Mouse (Mus musculus): ENCODE measurements at regions not wholly inside any gene's neighbourhood (a gene's known extent, or its start where the extent isn't known, plus 50 kb on each side); places are given as distances from the start of the nearest gene placed in this dataset.

DNA sequence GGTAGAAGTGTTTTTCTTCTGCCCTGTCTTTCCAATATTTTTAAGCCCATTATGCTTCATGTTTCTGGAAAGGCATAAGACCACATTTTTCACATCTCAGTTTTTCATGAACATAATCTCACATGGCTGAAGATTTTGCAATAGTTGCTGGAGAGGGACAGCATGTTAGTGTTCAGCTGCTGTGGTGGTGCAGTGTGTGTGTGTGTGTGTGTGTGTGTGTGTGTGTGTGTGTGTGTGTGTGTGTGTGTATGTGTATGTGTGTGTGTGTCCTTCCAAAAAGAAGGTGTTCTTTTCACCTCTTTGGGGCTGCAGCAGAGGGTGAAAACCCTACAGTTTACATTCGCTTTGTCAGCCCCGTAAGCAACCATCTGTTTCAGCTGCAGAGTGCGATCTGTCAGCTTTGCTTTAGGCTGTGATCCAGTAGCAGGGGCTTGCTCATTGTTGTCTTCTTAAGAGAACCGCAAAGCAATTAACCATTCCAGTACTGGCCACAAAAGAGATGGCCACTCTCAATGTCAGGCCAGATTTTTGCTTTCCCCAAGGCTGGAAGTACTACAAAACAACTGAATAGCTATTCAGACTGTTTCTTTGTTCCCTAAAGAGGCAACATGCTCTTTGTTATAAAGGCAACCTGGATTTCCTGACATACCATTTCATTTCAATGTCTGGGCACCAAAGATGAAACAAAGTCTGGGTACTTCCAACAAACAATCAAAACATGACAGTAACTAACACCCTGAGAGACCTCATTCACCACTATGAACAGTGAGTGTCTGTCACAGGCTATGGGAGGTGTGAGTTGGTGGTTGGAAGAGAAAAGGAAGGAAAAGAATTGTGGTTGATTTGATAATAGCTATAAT is 520.2 kb upstream of the Cited2 start:
- no peak for DNase-seq (ENCODE audit: low spot score in 2 of 2)

DNA sequence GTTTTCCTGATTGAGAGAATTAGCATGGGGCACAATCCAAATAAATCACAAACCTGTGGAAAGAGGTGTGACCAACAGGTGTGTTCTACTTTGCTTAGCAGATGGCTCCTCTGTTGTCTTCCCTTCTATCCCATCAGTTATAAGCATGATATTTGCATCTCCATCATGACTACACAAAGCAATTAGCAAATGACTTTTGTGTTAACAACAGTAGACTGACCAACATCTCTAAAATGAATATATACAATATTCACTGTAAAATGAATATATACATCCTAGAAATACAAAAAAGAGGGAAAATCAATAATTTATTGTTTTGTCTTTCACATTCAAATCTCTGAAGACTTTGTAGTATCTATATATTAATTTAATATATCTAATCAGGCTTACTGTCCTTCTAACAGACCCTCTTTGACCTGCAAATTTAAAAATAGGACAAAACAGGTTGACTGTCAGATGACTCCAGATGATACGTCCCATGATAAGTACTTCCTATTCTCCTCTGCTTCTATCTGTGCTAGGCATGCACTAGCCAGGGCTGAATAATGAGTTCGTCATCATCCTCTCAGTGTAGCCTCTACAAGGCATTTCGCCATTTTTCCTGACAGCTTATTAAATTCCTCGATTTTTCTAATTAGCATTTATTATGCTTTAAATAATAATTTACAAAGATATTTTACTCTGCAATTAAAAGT is 519.5 kb upstream of the Cited2 start:
- no peak for DNase-seq (ENCODE audit: low spot score in 2 of 2)

GRCm38 (mm10) chr10:17204153-17204552 is 518.9 kb upstream of the Cited2 start:
- no peak for DNase-seq (ENCODE audit: low spot score in 2 of 2)

- DNase-seq (ENCODE audit: low spot score in 2 of 2): no peak
Measured at GRCm38 (mm10) chr10:17212551-17213309, 510.3 kb upstream of the Cited2 start.

GRCm38 (mm10) chr10:17213310-17214064 is 509.5 kb upstream of the Cited2 start:
- no peak for DNase-seq (ENCODE audit: low spot score in 2 of 2)

DNA sequence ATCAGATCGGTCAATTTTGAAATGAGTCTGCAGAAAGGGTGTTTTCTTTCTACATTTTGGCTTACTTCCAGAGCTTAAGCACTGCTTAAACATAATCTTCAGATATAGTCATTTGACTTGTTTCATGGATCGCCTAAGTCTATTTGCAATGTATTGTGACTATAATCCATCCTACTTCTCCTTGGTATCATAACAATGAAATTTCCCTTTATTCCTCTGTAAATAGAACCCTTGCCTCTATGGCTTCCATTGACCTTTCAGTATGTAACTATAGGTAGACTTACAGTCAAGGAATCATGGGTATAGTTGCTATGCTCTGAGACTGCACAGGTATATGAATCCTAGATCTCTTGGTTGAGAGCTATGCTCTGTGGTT is 509.0 kb upstream of the Cited2 start:
- DNase-seq (ENCODE audit: low spot score in 2 of 2): no peak

DNA sequence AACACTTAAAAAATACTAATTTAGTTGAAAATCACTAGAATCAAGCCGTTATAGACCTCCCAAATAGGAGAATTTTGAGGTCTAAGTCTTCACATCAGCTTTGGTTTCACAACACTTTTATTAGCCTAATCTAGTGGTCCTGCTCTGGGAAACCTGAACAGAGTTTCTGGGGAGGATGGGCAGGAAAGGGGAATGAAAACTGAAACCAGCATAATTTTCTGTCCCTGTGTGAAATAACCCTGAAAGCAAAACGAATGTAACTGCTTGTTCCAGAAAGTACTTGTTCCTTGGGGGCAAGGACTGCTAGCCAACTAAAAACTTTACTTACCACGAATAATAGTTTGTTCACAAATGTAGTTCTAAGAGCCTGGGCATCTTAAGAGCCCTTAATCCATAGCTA is 508.0 kb upstream of the Cited2 start:
- DNase-seq (ENCODE audit: low spot score in 2 of 2): no peak

DNA sequence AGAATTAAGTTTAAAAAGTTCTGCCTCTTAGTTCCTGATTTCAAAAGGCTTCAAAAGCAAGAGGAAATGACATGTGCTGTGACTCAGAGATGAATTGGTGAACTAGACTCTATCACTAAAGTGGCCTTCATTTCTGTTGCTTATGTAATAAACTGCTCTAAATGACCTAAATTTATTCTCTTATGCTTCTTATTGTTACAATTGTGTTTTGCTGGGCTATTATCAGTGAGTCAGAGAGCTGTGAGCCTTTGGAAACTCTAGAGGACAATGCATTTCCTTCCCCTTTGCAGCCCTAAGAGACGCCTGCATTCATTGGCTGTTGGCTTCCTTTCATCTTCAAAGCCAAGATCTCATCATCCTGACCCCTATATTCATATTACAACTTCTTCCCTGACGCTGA is 501.5 kb upstream of the Cited2 start:
- DNase-seq (ENCODE audit: low spot score in 2 of 2): no peak

GRCm38 (mm10) chr10:17225727-17226126 is 497.3 kb upstream of the Cited2 start:
- no peak for DNase-seq (ENCODE audit: low spot score in 2 of 2)

- no peak for DNase-seq (ENCODE audit: low spot score in 2 of 2)
Measured at GRCm38 (mm10) chr10:17230040-17230818, 492.8 kb upstream of the Cited2 start.

DNA sequence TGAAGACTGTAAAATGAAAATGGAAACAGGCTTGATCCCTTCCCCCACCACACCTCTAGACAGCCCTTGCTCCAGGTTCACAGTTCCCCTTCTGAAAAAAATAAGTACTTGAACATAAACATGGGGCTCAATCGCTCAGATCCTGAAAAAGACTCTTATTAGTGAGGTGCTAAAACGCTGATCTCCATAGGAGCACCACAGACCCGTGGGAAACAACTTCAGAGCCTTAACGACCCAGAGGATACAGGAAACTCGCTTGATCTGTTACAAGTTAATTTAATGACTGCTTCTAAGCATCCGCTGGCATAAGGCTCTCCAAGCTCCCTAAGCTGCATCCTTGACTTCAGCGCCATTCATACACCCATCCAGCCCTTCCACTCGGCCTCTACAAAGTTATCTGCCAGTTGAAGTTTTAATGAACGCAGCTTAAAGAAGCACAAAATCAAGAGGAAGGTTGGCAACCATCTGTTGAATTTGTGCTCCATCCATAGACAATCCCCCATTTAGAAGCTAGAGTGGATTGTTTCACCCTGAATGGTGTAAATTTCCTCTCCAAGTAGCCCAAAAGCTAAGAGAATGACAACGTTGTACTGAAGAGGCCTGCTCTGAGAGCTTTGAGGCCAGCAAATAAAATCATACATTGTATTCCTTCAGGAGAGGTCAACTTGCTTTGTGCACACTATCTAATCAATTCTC is 486.9 kb upstream of the Cited2 start:
- no peak for DNase-seq (ENCODE audit: low spot score in 2 of 2)

DNA sequence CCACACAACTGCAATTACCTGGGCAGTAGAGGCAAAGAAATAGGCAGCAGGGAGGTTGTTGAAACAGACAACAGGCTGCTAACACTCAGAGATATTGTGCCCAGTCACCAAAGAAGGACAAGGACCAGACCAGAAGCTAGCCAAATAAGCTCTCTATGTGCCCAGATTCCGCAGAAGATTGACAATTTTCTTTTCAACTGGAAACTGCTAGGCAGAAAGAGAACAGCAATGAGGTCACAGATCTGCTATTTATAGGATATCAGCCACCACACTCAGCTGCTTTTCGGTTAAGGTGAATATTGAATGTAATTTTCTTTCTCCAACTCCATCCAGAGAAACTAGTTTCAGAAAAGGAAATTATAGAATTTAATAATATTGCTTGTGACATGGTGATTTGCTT is 486.3 kb upstream of the Cited2 start:
- no peak for DNase-seq (ENCODE audit: low spot score in 2 of 2)

- no peak for DNase-seq (ENCODE audit: low spot score in 2 of 2)
Measured at GRCm38 (mm10) chr10:17237463-17237862, 485.6 kb upstream of the Cited2 start.

DNA sequence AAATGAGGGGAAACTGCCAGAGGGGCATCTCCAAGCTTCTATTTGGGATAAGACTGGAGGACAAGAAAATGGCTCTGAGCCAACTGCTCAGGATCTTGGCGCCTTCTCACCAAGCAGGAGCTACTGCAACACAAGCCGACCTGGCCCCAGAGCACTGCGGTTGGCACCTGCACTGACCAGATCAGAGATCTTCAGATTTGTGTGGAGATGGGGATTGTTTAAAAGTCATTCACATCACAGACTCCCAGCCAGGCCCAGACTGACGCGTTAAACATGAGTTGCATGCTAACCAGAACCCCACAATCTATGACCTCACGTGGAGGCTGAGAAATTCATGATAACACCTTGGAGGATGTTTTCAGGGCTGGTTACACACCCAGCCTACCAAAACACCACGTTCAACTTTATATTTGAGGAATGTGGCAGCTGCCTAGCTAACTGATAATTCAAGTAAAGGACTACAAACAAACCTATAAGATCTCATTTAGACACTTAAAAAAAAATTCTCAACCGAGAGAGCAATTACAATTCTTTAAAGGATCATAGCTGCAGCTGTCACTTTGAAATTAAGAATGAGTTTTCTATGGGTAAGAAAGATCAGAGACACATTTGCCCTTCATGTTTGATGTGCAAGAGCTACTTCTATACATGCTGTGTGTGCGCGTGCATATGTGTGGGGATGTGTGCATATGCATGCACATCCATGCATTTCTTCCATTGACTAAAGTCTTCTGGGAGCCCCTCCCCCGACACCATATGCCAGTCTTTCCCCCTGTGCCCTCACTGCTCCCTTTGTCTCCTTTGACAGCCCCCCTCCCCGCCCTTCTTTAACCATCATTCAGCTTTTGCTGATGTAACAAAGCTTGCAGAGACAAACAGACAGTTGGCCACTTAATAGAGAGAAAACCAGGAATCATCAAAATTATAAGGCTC is 484.8 kb upstream of the Cited2 start:
- DNase-seq (ENCODE audit: low spot score in 2 of 2): no peak

- DNase-seq (ENCODE audit: low spot score in 2 of 2): no peak
Measured at GRCm38 (mm10) chr10:17248270-17248669, 474.7 kb upstream of the Cited2 start.

GRCm38 (mm10) chr10:17253040-17253439 is 470.0 kb upstream of the Cited2 start:
- no peak for DNase-seq (ENCODE audit: low spot score in 2 of 2)

DNA sequence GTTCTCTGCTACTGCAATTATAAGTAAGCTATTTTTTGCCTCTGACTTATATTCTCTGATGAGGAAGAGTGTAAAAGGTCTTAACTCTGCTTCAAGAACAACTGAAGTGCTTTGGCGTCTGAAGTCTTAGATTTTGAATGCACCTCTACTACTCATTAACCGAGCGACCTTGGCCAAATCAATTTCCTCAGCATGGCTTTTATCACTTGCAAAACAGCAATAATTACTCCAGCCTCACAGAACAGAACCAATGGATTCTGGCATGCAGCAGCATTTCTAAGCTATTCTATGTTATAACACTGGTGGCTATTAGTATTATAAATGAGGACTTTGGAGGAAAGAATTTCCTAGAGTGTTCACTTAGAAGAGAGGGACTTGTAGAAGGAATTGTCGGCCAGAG is 462.9 kb upstream of the Cited2 start:
- DNase-seq (ENCODE audit: low spot score in 2 of 2): no peak

DNA sequence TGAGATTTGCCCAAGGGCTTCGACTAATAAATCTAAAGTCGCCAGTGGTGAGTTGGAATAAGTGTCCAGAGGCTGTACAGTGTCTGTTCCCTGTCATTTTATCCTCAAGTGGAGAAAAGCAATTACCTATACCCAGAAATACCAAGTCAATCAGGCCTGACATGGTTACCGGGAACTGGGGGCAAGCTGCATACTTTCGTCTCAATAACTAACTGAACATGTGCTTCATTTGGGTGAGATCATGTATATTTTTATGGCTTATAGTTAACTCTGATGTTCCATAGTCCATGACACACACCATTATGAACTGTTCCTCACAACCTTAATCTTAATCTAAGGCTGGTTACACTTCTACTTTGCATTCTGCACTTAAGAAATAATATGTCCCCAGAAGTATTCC is 462.4 kb upstream of the Cited2 start:
- DNase-seq (ENCODE audit: low spot score in 2 of 2): no peak

- DNase-seq (ENCODE audit: low spot score in 2 of 2): no peak
Measured at GRCm38 (mm10) chr10:17261192-17261824, 461.7 kb upstream of the Cited2 start.
